ENCODE assay signal across 11 mouse cellular contexts in the genomic region with DNA sequence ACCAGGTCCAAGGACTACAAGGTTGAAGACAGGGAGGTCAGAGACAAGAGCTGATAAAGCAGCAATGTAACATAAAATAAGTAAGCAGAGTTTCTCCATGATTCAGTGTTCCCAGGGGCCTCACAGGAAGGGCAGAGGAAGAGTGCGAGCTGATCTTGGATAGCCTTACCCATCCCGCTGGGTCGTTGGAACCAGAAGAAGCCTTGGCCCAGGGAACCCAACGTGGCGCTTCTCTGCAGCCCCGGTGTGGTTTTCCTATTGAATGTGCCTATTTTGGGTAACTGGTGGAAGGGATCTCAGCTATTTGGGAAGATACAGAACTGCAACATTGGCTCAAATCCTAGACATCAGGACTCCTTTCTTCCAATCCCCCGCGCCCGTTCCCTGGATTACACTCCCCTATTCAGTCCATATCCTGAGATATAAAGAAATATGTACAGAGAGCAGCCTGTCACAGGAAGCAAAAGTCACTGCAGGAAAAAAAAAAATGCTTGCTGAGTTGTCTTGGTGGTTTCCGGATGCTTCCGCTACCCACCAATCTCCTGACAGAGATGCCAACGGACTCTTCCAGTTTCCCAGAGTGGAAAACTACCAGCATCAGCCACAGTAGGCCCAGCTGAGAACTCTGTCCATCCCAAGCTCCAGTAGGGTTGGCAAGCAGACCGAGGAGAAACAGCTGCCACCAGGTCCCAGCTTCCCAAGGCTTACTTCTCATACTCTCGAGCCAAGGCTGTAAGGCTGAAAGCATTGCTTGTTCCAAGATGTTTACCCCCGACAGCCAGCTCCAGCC. TPM values are rescaled to one million over a fixed set of nuclear protein-coding genes. Genes with fewer than 3 reads are reported as not detected.
DNase-seq lines count a peak whose midpoint lies in the region; ATAC-seq and TF ChIP-seq lines count a peak whose summit lies in the region.
"Had no signal": no experiment of that assay in that cellular context is flagged by ENCODE, and none has a peak within 500 bp of the region (broad histone marks: within the 10 kb centered on the region; RNA-seq: fewer than 3 reads in every experiment).

No protein-coding gene starts in this region.

- peak; percentile 24 for DNase-seq in left cerebral cortex, postnatal 4 days
- no peak for DNase-seq in left cerebral cortex, adult 9 months (ENCODE audit: low spot score in 2 of 2)
- peak; percentile 64 for DNase-seq in gastrocnemius, adult 2 months
- peak; percentile 56 for DNase-seq in heart, postnatal 4 days
- peak; percentile 45 to 82 for DNase-seq in lung, postnatal 4 days
- DNase-seq in B cell, adult 2 months = no peak
- no peak for DNase-seq in embryo, embryonic 10.5 days (ENCODE audit: low spot score)
- DNase-seq: right cerebral cortex, postnatal 14 days; thymus, postnatal 36 days had no signal

- H3K4me1 ChIP-seq in intestine, postnatal 0 days (replicated peaks; ENCODE audit: control insufficient read depth, insufficient read depth, low read length) = no peaks in the 10 kb centered on the region

- H3K27me3 ChIP-seq in intestine, postnatal 0 days (replicated peaks; ENCODE audit: control insufficient read depth, insufficient read depth, low read length) = no peaks in the 10 kb centered on the region

- H3K36me3 ChIP-seq in intestine, postnatal 0 days (ENCODE audit: control insufficient read depth, insufficient read depth) = no peaks in the 10 kb centered on the region

- no peak overlapping the region for H3K4me3 ChIP-seq in gastrocnemius, adult 2 months
- H3K4me3 ChIP-seq in intestine, postnatal 0 days (ENCODE audit: low read depth, low read length) = no peak overlapping the region

- H3K4me2 ChIP-seq in intestine, postnatal 0 days (replicated peaks; ENCODE audit: low read depth) = no peak overlapping the region

- no peak for ATAC-seq in intestine, postnatal 0 days
- ATAC-seq: activated CD4-positive, CD25-positive, alpha-beta regulatory T cell, adult 4 months had no signal

- WGBS in intestine, postnatal 0 days = 85% methylated on average over 15 of the region's 15 CpGs

- peaks cover 6% of the 10 kb centered on the region; the same call in 1 of the 2 replicates for H3K9me3 ChIP-seq in intestine, postnatal 0 days (ENCODE audit: control insufficient read depth)

- TF ChIP-seq CTCF in gastrocnemius, adult 2 months (IDR thresholded peaks at IDR 0.05) = no peak
- TF ChIP-seq CTCF in intestine, postnatal 0 days (IDR thresholded peaks at IDR 0.05; ENCODE audit: low read depth) = no peak

- H3K27ac ChIP-seq in gastrocnemius, adult 2 months = peak overlapping the region; percentile 66
- H3K27ac ChIP-seq in intestine, postnatal 0 days (ENCODE audit: low read depth, low read length) = no peak overlapping the region

- intact Hi-C loops in left cerebral cortex, postnatal 4 days (cut with DNase I) = no loop called here
- intact Hi-C loops in gastrocnemius, adult 2 months (cut with DNase I) = no loop called here

- H3K9ac ChIP-seq in intestine, postnatal 0 days (ENCODE audit: low read depth, low read length) = no peak overlapping the region

RNA-seq across cellular contexts. Expression of gene Hsd17b7, which starts 41.9 kb away (rescaled TPM):
- total RNA-seq in left cerebral cortex, postnatal 4 days (2021) = 10 to 100 TPM; 25.3 to 26.9 TPM
- total RNA-seq in gastrocnemius, adult 2 months (2021) = 1 to 10 TPM; 5.2 to 9.5 TPM
- 10 to 100 TPM; 30.9 to 34.2 TPM for total RNA-seq in heart, postnatal 4 days (2021)
- 18.5 and 22.4 TPM in 2 replicates for polyA plus RNA-seq in intestine, postnatal 0 days (2015; fragmentation: Nextera tagmentation; extraction: Ambion mirVana)

Comparison
In these comparisons a context has a peak if more than half of its experiments do, and no peak if none do; other contexts are left out.
1. DNase-seq: peak in left cerebral cortex, postnatal 4 days (single experiment), gastrocnemius, adult 2 months (single experiment), heart, postnatal 4 days (single experiment) and lung, postnatal 4 days (2 of 2); none in left cerebral cortex, adult 9 months (0 of 2), B cell, adult 2 months (0 of 2) and embryo, embryonic 10.5 days (single experiment).